Mouse (Mus musculus) limb, embryonic 10.5 days (tissue): Measurements from ENCODE around the gene Sh3bgrl2. TPM values are rescaled to one million over a fixed set of nuclear protein-coding genes. Genes with fewer than 3 reads are reported as not detected.

Source experiments
- DNase-seq: peaks from one replicate; pipeline ENCODE4 v3.0.0-alpha.2; 2017; ENCODE audit warnings: low spot score
- H3K27ac ChIP-seq: fragments of 300-500 bp; sonication (generic); 2 replicates; pipeline ENCODE4 v1.5.1; 2016; ENCODE audit warnings: mild to moderate bottlenecking
- H3K27me3 ChIP-seq: fragments of 300-500 bp; sonication (generic); 2 replicates; pipeline ENCODE4 v1.6.1; 2016; ENCODE audit warnings: low read depth, mild to moderate bottlenecking; ENCODE audit not compliant: poor library complexity, severe bottlenecking
- H3K36me3 ChIP-seq: fragments of 300-500 bp; sonication (generic); 2 replicates; pipeline ENCODE4 v1.6.1; 2016; ENCODE audit warnings: mild to moderate bottlenecking, moderate library complexity
- H3K4me1 ChIP-seq: fragments of 300-500 bp; sonication (generic); 2 replicates; pipeline ENCODE4 v1.6.1; 2016
- H3K4me3 ChIP-seq: fragments of 300-500 bp; sonication (generic); 2 replicates; pipeline ENCODE4 v1.5.1; 2016; ENCODE audit warnings: mild to moderate bottlenecking, moderate library complexity
- H3K9me3 ChIP-seq: fragments of 300-500 bp; sonication (generic); replicated peaks from 2 replicates; pipeline ENCODE4 v1.6.1; 2016; ENCODE audit warnings: mild to moderate bottlenecking
- WGBS: fragments of 180-500 bp; shearing (Covaris S2); methylation state at CpG from one replicate; pipeline ENCODE4 v1.1.7; 2016; 5-methylcytosine and 5-hydroxymethylcytosine counted together
- polyA plus RNA-seq: library from polyadenylated mRNA; unstranded; fragments of >200 nt; fragmentation: Nextera tagmentation; extraction: Ambion mirVana; gene quantifications from 2 replicates; pipeline ENCODE4 v1.2.1, GENCODE M21; 2016

Sh3bgrl2 gene
- polyA plus RNA-seq, 1 experiment from 2014 or later, result 10.9 TPM

- no peak overlapping the region for H3K4me3 ChIP-seq
- DNase-seq, result no peak
- WGBS, result 70% methylated on average over 10 of the region's 10 CpGs
- H3K4me1 ChIP-seq, result peaks cover 8% of the 10 kb centered on the region
- no peaks in the 10 kb centered on the region for H3K27me3 ChIP-seq
- H3K27ac ChIP-seq, result no peak overlapping the region
- no peaks in the 10 kb centered on the region for H3K9me3 ChIP-seq
- H3K36me3 ChIP-seq, result no peaks in the 10 kb centered on the region
Observed at GRCm38 (mm10) chr9:83600286-83601048, 52.3 kb downstream of the Sh3bgrl2 start.

DNA sequence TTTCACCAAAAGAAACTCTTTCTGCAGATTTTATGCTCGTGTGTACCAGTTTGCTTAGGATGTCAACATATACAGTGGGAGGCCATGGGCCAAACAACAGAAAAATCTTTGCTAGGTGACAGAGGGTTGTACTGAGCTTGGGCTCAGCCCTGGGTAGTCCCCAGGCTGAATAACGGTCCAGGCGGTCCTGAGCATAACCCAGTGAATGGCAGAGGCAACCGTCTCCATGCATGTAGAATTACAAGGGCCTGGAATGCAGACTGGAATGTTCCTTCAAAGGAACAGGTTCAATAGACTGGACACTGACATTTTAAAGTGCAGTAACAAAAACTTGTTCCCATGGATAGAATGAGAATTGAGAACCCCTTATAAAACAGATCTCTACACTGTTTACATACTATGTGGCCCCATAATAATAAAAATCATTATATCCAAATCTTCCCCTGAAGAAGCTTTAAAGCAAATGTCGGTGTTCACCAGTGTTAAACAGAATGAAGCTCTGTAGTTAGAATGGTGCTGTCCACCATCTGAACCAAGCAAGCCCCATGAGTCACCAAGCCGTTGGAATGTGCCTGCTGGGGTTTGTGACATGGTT lies 54.1 kb downstream of the Sh3bgrl2 start:
- Histone ChIP-seq H3K4me3 (no peak overlapping the region), H3K9me3 (no peaks in the 10 kb centered on the region), H3K27ac (no peak overlapping the region), H3K27me3 (no peaks in the 10 kb centered on the region), H3K4me1 (peaks cover 9% of the 10 kb centered on the region), H3K36me3 (no peaks in the 10 kb centered on the region)
- DNase-seq, result no peak
- 74% methylated on average over 6 of the region's 6 CpGs for WGBS

- DNase-seq, result no peak
- peaks cover 12% of the 10 kb centered on the region for H3K4me1 ChIP-seq
- no peak overlapping the region for H3K27ac ChIP-seq
- no peaks in the 10 kb centered on the region for H3K9me3 ChIP-seq
- no peaks in the 10 kb centered on the region for H3K27me3 ChIP-seq
- no peaks in the 10 kb centered on the region for H3K36me3 ChIP-seq
- 77% methylated on average over 2 of the region's 2 CpGs for WGBS
- H3K4me3 ChIP-seq, result no peak overlapping the region
Observed at GRCm38 (mm10) chr9:83603159-83603558, 55.0 kb downstream of the Sh3bgrl2 start.

GRCm38 (mm10) chr9:83605886-83606640 lies 57.9 kb downstream of the Sh3bgrl2 start:
- peaks cover 19% of the 10 kb centered on the region for H3K4me1 ChIP-seq
- WGBS, result 60% methylated on average over 8 of the region's 8 CpGs
- no peaks in the 10 kb centered on the region for H3K9me3 ChIP-seq
- no peaks in the 10 kb centered on the region for H3K36me3 ChIP-seq
- no peak overlapping the region for H3K4me3 ChIP-seq
- DNase-seq, result no peak
- no peaks in the 10 kb centered on the region for H3K27me3 ChIP-seq
- H3K27ac ChIP-seq, result no peak overlapping the region

DNA sequence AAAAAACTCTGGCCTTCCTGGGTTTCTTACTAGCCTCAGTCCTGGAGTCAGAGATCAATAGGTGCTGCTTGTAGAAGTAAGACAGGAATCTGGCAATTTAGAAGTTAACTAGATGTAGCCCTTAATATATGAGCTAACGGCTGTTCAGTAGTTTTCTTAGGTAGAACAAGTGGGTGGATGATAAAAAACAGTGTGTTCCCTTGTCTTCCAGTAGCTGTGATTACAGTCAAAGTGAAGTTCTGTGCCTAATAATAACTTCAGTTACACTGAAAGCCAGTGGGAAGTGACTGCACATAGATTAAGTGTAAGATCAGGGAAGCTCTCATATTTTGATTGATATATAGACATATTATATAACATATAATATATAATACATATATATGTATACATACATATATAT lies 60.0 kb downstream of the Sh3bgrl2 start:
- peaks cover 26% of the 10 kb centered on the region for H3K4me1 ChIP-seq
- H3K4me3 ChIP-seq, result no peak overlapping the region
- H3K36me3 ChIP-seq, result no peaks in the 10 kb centered on the region
- H3K27ac ChIP-seq, result no peak overlapping the region
- H3K27me3 ChIP-seq, result no peaks in the 10 kb centered on the region
- WGBS, result 77% methylated on average over 1 of the region's 1 CpGs
- DNase-seq, result no peak
- no peaks in the 10 kb centered on the region for H3K9me3 ChIP-seq

DNA sequence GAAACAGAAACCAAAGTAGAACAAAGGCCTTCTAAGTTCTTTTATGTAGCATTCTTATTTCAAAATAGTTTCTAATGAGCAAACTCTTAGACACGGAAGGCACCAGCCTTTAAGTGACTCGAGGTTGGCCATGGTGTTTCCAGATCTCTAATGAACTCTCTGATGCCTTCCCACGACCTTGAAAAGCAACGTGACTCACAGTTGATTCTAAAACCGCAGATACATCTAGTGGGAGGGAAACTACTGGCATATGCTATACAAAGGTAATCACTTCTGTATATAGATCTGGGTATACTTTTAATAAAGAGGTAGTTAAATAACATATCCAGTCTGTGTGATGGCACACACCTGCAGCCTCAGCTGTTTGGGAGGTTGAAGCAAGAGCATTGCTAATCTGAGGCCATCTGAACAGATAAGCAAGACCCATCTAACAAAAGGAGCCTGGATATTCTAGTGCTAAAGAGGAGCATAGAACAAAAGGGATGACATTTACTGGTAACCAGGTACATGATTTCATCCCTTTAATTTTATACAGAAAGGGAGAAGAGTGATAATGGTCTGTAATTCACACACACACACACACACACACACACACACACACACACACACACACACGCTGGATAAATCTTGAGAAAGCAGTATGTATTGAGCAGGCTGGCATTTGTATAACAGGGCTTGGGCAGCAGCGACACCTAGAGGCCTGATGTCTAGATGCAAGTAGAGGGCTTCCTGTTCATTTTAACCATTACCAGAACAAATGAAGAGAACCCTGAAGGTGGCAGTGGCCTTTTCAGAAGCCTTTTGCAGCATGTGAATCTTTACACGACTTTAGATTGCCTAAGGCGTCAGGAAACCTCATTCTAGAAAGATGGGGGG lies 61.5 kb downstream of the Sh3bgrl2 start:
- Histone ChIP-seq H3K4me1 (peaks cover 36% of the 10 kb centered on the region), H3K27me3 (no peaks in the 10 kb centered on the region), H3K4me3 (no peak overlapping the region), H3K27ac (peak overlapping the region; percentile 36; the same call in 1 of the 2 replicates), H3K9me3 (no peaks in the 10 kb centered on the region), H3K36me3 (no peaks in the 10 kb centered on the region)
- WGBS, result 48% methylated on average over 9 of the region's 9 CpGs
- DNase-seq, result peak; percentile 89

- H3K4me3 ChIP-seq, result no peak overlapping the region
- H3K27ac ChIP-seq, result 0 out of 2 replicates have a peak overlapping the region, but pooled peaks have one; percentile 25
- H3K27me3 ChIP-seq, result no peaks in the 10 kb centered on the region
- H3K9me3 ChIP-seq, result no peaks in the 10 kb centered on the region
- H3K36me3 ChIP-seq, result no peaks in the 10 kb centered on the region
- H3K4me1 ChIP-seq, result peaks cover 26% of the 10 kb centered on the region
- no peak for DNase-seq
- WGBS, result 56% methylated on average over 6 of the region's 6 CpGs
Observed at GRCm38 (mm10) chr9:83615912-83616585, 67.9 kb downstream of the Sh3bgrl2 start.

DNA sequence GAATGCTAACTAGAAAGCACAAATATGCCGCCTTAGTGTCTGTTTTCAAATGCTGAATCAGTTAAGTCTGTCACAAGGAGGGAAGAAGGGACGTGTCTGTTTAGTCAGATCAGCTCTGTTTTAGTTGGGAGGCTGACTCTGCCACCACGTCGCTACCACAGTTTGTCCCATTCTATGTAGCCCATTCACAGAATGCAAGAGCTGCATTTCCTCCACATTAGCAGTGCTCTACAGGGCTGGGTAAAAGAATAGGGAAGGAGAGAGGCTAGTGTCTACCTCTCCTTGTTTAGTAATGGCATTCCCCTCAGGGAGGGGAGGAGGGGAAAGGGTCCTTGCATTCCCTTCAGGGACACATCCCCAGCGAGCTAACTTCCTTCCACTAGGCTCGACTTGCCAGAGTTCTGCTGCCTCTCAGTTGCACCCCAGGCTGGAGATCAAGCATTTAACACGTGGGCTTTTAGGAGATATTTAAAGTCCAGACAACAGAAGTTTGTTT lies 68.5 kb downstream of the Sh3bgrl2 start:
- H3K9me3 ChIP-seq, result no peaks in the 10 kb centered on the region
- no peaks in the 10 kb centered on the region for H3K27me3 ChIP-seq
- H3K27ac ChIP-seq, result 0 out of 2 replicates have a peak overlapping the region, but pooled peaks have one; percentile 25
- no peak overlapping the region for H3K4me3 ChIP-seq
- 43% methylated on average over 7 of the region's 7 CpGs for WGBS
- DNase-seq, result no peak
- no peaks in the 10 kb centered on the region for H3K36me3 ChIP-seq
- peaks cover 26% of the 10 kb centered on the region for H3K4me1 ChIP-seq

DNA sequence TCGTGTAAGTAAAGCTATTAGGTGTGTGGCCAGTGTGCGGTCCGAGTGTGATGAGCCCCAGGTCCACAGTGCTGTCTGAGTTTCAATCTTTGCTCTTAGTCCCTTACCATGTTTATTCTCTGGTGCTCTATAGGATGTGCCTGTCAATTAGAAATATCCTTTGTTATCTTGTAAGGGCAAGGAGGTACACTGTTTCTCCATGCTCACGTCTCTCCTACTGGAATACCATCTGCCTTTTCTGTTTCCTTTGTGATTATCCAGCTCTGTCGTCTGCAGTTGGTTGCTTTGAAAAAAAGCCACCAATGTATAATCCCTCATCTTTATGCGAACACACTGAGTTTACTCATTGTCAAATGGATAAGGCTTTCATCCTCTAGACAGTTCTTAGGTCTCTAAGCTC lies 75.3 kb downstream of the Sh3bgrl2 start:
- 83% methylated on average over 6 of the region's 6 CpGs for WGBS
- Histone ChIP-seq H3K4me3 (no peak overlapping the region), H3K27ac (no peak overlapping the region), H3K36me3 (no peaks in the 10 kb centered on the region), H3K27me3 (no peaks in the 10 kb centered on the region), H3K4me1 (peaks cover 8% of the 10 kb centered on the region), H3K9me3 (no peaks in the 10 kb centered on the region)
- no peak for DNase-seq

GRCm38 (mm10) chr9:83624193-83624592 lies 76.1 kb downstream of the Sh3bgrl2 start:
- no peaks in the 10 kb centered on the region for H3K27me3 ChIP-seq
- H3K36me3 ChIP-seq, result no peaks in the 10 kb centered on the region
- H3K4me3 ChIP-seq, result no peak overlapping the region
- peaks cover 15% of the 10 kb centered on the region for H3K4me1 ChIP-seq
- H3K27ac ChIP-seq, result peak overlapping the region; percentile 7; the same call in 1 of the 2 replicates
- H3K9me3 ChIP-seq, result no peaks in the 10 kb centered on the region
- WGBS, result 59% methylated on average over 5 of the region's 5 CpGs
- DNase-seq, result no peak

DNA sequence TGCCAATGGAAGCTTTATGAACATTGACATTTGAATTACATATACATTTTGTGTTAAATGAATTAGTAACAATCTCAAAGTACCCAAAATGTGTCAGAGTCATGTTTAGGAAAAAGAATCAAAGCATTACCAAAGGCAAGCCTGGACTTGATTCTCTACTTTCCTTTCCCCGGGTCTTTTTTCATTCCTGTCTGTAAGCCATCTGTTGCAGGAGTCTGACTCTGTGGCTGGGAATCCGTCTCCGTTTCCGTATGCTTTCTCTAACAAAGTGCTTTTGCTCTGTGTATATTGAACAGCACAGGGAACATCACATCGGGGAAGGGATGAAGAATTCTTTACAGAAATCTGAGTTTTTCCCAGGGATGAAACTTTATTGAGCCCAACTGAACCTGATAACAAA lies 77.0 kb downstream of the Sh3bgrl2 start:
- DNase-seq, result no peak
- no peak overlapping the region for H3K4me3 ChIP-seq
- no peaks in the 10 kb centered on the region for H3K36me3 ChIP-seq
- H3K27ac ChIP-seq, result no peak overlapping the region
- 77% methylated on average over 5 of the region's 5 CpGs for WGBS
- H3K4me1 ChIP-seq, result peaks cover 21% of the 10 kb centered on the region
- H3K27me3 ChIP-seq, result no peaks in the 10 kb centered on the region
- H3K9me3 ChIP-seq, result no peaks in the 10 kb centered on the region
